ENCODE assay signal across 24 mouse cellular contexts in the genomic region with DNA sequence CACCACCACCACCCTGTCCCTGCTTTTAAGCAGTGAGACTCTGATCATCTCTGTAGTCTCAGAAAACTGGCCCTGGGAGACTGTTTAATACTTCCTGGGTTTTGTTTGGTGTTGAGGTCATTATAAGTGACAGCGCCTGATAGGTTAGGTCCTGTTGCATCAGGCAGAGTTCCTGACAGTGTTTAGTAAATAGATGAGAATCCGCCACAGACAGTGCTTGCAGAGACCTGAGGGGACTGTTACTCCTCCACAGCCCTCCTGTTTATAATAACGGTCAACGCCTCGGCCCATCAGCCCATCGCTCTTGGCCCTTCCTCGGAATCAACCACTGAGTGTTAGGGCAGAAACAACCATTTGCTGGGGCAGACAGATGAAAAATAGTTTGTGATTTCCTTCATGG. TPM values are rescaled to one million over a fixed set of nuclear protein-coding genes. Genes with fewer than 3 reads are reported as not detected.
DNase-seq lines count a peak whose midpoint lies in the region; ATAC-seq and TF ChIP-seq lines count a peak whose summit lies in the region.
"Had no signal": no experiment of that assay in that cellular context is flagged by ENCODE, and none has a peak within 500 bp of the region (broad histone marks: within the 10 kb centered on the region; RNA-seq: fewer than 3 reads in every experiment).

No protein-coding gene starts in this region.

- no peaks in the 10 kb centered on the region for H3K27me3 ChIP-seq in heart, embryonic 10.5 days (ENCODE audit: insufficient read depth, poor library complexity, severe bottlenecking)
- no peaks in the 10 kb centered on the region for H3K27me3 ChIP-seq in lung, embryonic 14.5 days (ENCODE audit: insufficient read depth, low read length)
- no peaks in the 10 kb centered on the region for H3K27me3 ChIP-seq in lung, postnatal 0 days (replicated peaks; ENCODE audit: insufficient read depth, low read length)
- H3K27me3 ChIP-seq: heart, embryonic 12.5 days; heart, embryonic 15.5 days; Patski had no signal

- no peak for TF ChIP-seq EP300 in lung, postnatal 0 days (IDR thresholded peaks at IDR 0.05)

- 69% methylated on average over 7 of the region's 7 CpGs for WGBS in heart, embryonic 10.5 days
- WGBS in lung, embryonic 14.5 days, result 29% methylated on average over 7 of the region's 7 CpGs
- 49% methylated on average over 7 of the region's 7 CpGs for WGBS in lung, postnatal 0 days

- peak overlapping the region; percentile 81; the same call in 1 of the 2 replicates for H3K27ac ChIP-seq in heart, embryonic 10.5 days
- no peak overlapping the region for H3K27ac ChIP-seq in lung, embryonic 14.5 days (ENCODE audit: low read depth)
- H3K27ac ChIP-seq in lung, postnatal 0 days (ENCODE audit: low read length), result no peak overlapping the region
- H3K27ac ChIP-seq: forebrain, embryonic 10.5 days; forebrain, embryonic 13.5 days; heart, embryonic 15.5 days; hindbrain, embryonic 14.5 days had no signal

- peaks cover 15% of the 10 kb centered on the region; the same call in 1 of the 2 replicates for H3K36me3 ChIP-seq in heart, embryonic 10.5 days
- no peaks in the 10 kb centered on the region for H3K36me3 ChIP-seq in lung, embryonic 14.5 days (ENCODE audit: insufficient read depth)
- no peaks in the 10 kb centered on the region for H3K36me3 ChIP-seq in lung, postnatal 0 days (ENCODE audit: insufficient read depth, low read length)
- H3K36me3 ChIP-seq: forebrain, embryonic 10.5 days; heart, embryonic 15.5 days had no signal

- H3K4me1 ChIP-seq in heart, embryonic 10.5 days, result peaks cover 26% of the 10 kb centered on the region
- 0 out of 2 replicates have a peak, but pooled peaks cover 6% of the 10 kb centered on the region for H3K4me1 ChIP-seq in lung, embryonic 14.5 days (ENCODE audit: insufficient read depth)
- no peaks in the 10 kb centered on the region for H3K4me1 ChIP-seq in lung, postnatal 0 days (ENCODE audit: insufficient read depth, low read depth, low read length)
- H3K4me1 ChIP-seq: forebrain, embryonic 13.5 days had no signal

- no peak overlapping the region for H3K4me3 ChIP-seq in heart, embryonic 10.5 days
- no peak overlapping the region for H3K4me3 ChIP-seq in lung, embryonic 14.5 days (ENCODE audit: low read depth, low read length)
- no peak overlapping the region for H3K4me3 ChIP-seq in lung, postnatal 0 days (ENCODE audit: low read depth, low read length)
- H3K4me3 ChIP-seq: forebrain, embryonic 10.5 days; forebrain, embryonic 13.5 days; heart, embryonic 12.5 days; heart, embryonic 15.5 days had no signal

- no peak overlapping the region for H3K4me2 ChIP-seq in lung, embryonic 14.5 days
- no peak overlapping the region for H3K4me2 ChIP-seq in lung, postnatal 0 days (replicated peaks; ENCODE audit: low read depth, low read length)
- H3K4me2 ChIP-seq: forebrain, embryonic 13.5 days; heart, embryonic 15.5 days; hindbrain, embryonic 14.5 days had no signal

- TF ChIP-seq CTCF in lung, embryonic 14.5 days (IDR thresholded peaks at IDR 0.05; ENCODE audit: low read depth), result no peak
- TF ChIP-seq CTCF in lung, postnatal 0 days (IDR thresholded peaks at IDR 0.05), result no peak

- no peak for DNase-seq in heart, embryonic 10.5 days (ENCODE audit: low spot score)
- no peak for DNase-seq in heart, postnatal 25 days (ENCODE audit: low spot score)
- DNase-seq in lung, embryonic 14.5 days, result peak; percentile 81
- DNase-seq in lung, adult 18-20 months, result no peak
- peak; percentile 8 for DNase-seq in lung, postnatal 0 days (ENCODE audit: low spot score)
- DNase-seq in lung, postnatal 36 days, result no peak
- DNase-seq in spleen, postnatal 14 days (ENCODE audit: low spot score in 2 of 2), result no peak
- DNase-seq: adrenal gland, postnatal 10 days; adrenal gland, postnatal 36 days; cerebellum, adult 18-20 months; cerebellum, adult 9-10 months; cerebellum, postnatal 14 days; gastrocnemius, postnatal 10 days; heart, adult 11 months; heart, postnatal 10 days; heart, postnatal 4 days had no signal

- H3K9ac ChIP-seq in lung, embryonic 14.5 days, result no peak overlapping the region
- no peak overlapping the region for H3K9ac ChIP-seq in lung, postnatal 0 days (replicated peaks; ENCODE audit: low read depth)
- H3K9ac ChIP-seq: forebrain, embryonic 13.5 days; heart, embryonic 12.5 days; heart, embryonic 15.5 days; hindbrain, embryonic 14.5 days had no signal

- peak; percentile 91 for ATAC-seq in lung, embryonic 14.5 days (ENCODE audit: insufficient read depth)
- ATAC-seq in lung, postnatal 0 days, result peak; percentile 60; the same call in 1 of the 2 replicates
- ATAC-seq: forebrain, embryonic 13.5 days; forebrain, embryonic 16.5 days; Patski had no signal

- intact Hi-C loops in heart, postnatal 25 days (cut with DNase I), result no loop called here

- no peaks in the 10 kb centered on the region for H3K9me3 ChIP-seq in heart, embryonic 10.5 days
- H3K9me3 ChIP-seq in lung, embryonic 14.5 days (ENCODE audit: low read depth, low read length), result no peaks in the 10 kb centered on the region
- no peaks in the 10 kb centered on the region for H3K9me3 ChIP-seq in lung, postnatal 0 days (ENCODE audit: low read length)
- H3K9me3 ChIP-seq: forebrain, embryonic 10.5 days; forebrain, embryonic 13.5 days; heart, embryonic 12.5 days; heart, embryonic 15.5 days had no signal

RNA-seq across cellular contexts. Expression of a gene that starts 54.8 kb away (rescaled TPM):
- polyA plus RNA-seq in heart, embryonic 10.5 days (2016; fragmentation: Nextera tagmentation; extraction: Ambion mirVana), result 11.9 and 17.0 TPM in 2 replicates
- total RNA-seq in heart, postnatal 25 days (2021), result 1 to 10 TPM; 3.5 to 6.2 TPM
- 17.2 and 18.3 TPM in 2 replicates for polyA plus RNA-seq in lung, embryonic 14.5 days (2014; fragmentation: Nextera tagmentation; extraction: Ambion mirVana)
- polyA plus RNA-seq in lung, postnatal 0 days (2015; fragmentation: Nextera tagmentation; extraction: Ambion mirVana), result 12.0 and 14.8 TPM in 2 replicates

RNA-seq across cellular contexts. Expression of a gene that starts 57.5 kb away (rescaled TPM):
- polyA plus RNA-seq in heart, embryonic 10.5 days (2016; fragmentation: Nextera tagmentation; extraction: Ambion mirVana), result 4.1 and 4.3 TPM in 2 replicates
- total RNA-seq in heart, postnatal 25 days (2021), result under 1 TPM; 0.22 to 0.29 TPM
- polyA plus RNA-seq in lung, embryonic 14.5 days (2014; fragmentation: Nextera tagmentation; extraction: Ambion mirVana), result 0.18 and 0.69 TPM in 2 replicates
- 0.30 and 0.52 TPM in 2 replicates for polyA plus RNA-seq in lung, postnatal 0 days (2015; fragmentation: Nextera tagmentation; extraction: Ambion mirVana)
- total RNA-seq: gastrocnemius, adult 18-20 months had no signal

Comparison
In these comparisons a context has a peak if more than half of its experiments do, and no peak if none do; other contexts are left out.
1. DNase-seq: peak in lung, embryonic 14.5 days (single experiment) and lung, postnatal 0 days (single experiment); none in heart, embryonic 10.5 days (single experiment), heart, postnatal 25 days (single experiment), lung, adult 18-20 months (0 of 2), lung, postnatal 36 days (single experiment) and spleen, postnatal 14 days (0 of 2).